Mouse (Mus musculus) effector memory CD4-positive, alpha-beta T cell, adult 5 months (primary cell): Measurements from ENCODE around the gene Gm29276. TPM values are rescaled to one million over a fixed set of nuclear protein-coding genes. Genes with fewer than 3 reads are reported as not detected.

ENCODE experiments used
- polyA plus RNA-seq: library from polyadenylated mRNA; unstranded; fragments of 100-300 nt; shearing (Covaris generic); gene quantifications from one replicate; pipeline ENCODE4 v1.2.1, GENCODE M21; 2017

Gene Gm29276
- not detected for polyA plus RNA-seq

GRCm38 (mm10) chrY:42582150-42582549 lies at the start of gene Gm29276:
TSS of gene Gm29276 (minus strand) at chrY:42582250.

